Mouse (Mus musculus): ENCODE data around the gene Lyzl6.

The Lyzl6 gene

GRCm38 (mm10) chr11:103638790-103639189 lies at the start of gene Lyzl6:
Lyzl6 (minus strand) TSS chr11:103638890.
- DNase-seq, result no peak

- DNase-seq, result no peak
These were observed 48.0 kb upstream of the Lyzl6 start for GRCm38 (mm10) chr11:103686706-103687105.

GRCm38 (mm10) chr11:103685261-103685736 lies 46.6 kb upstream of the Lyzl6 start:
- no peak for DNase-seq

- no peak for DNase-seq
These were observed 45.1 kb upstream of the Lyzl6 start for GRCm38 (mm10) chr11:103683667-103684334.

GRCm38 (mm10) chr11:103677042-103677441 lies 38.4 kb upstream of the Lyzl6 start:
- peak; percentile 75 for DNase-seq

GRCm38 (mm10) chr11:103675556-103675955 lies 36.9 kb upstream of the Lyzl6 start:
- peak; percentile 43 for DNase-seq

- no peak for DNase-seq
These were observed 28.3 kb upstream of the Lyzl6 start for GRCm38 (mm10) chr11:103666907-103667426.

GRCm38 (mm10) chr11:103666181-103666906 lies 27.7 kb upstream of the Lyzl6 start:
- no peak for DNase-seq

- DNase-seq, result no peak
These were observed 27.0 kb upstream of the Lyzl6 start for GRCm38 (mm10) chr11:103665695-103666094.

- no peak for DNase-seq
These were observed 24.4 kb upstream of the Lyzl6 start for GRCm38 (mm10) chr11:103663119-103663518.

GRCm38 (mm10) chr11:103662546-103662945 lies 23.9 kb upstream of the Lyzl6 start:
- no peak for DNase-seq

GRCm38 (mm10) chr11:103661863-103662262 lies 23.2 kb upstream of the Lyzl6 start:
- DNase-seq, result no peak

GRCm38 (mm10) chr11:103658189-103658588 lies 19.5 kb upstream of the Lyzl6 start:
- DNase-seq, result no peak

GRCm38 (mm10) chr11:103656520-103656919 lies 17.8 kb upstream of the Lyzl6 start:
- no peak for DNase-seq

- no peak for DNase-seq
These were observed 14.8 kb upstream of the Lyzl6 start for GRCm38 (mm10) chr11:103653359-103653965.

- no peak for DNase-seq
These were observed 12.7 kb upstream of the Lyzl6 start for GRCm38 (mm10) chr11:103651426-103651825.

- DNase-seq, result no peak
These were observed 11.3 kb upstream of the Lyzl6 start for GRCm38 (mm10) chr11:103649983-103650493.

- DNase-seq, result no peak
These were observed 10.8 kb upstream of the Lyzl6 start, which contains the start of gene Rprml for GRCm38 (mm10) chr11:103649301-103649982. Rprml (plus strand) TSS chr11:103649570.

GRCm38 (mm10) chr11:103648656-103649055 lies 10.0 kb upstream of the Lyzl6 start:
- no peak for DNase-seq

- DNase-seq, result no peak
These were observed 9.4 kb upstream of the Lyzl6 start for GRCm38 (mm10) chr11:103647921-103648620.

GRCm38 (mm10) chr11:103646301-103646700 lies 7.6 kb upstream of the Lyzl6 start:
- DNase-seq, result no peak

- no peak for DNase-seq
These were observed 7.0 kb upstream of the Lyzl6 start for GRCm38 (mm10) chr11:103645731-103646130.
